Mouse (Mus musculus) layer of hippocampus, adult 8-10 months (tissue): ENCODE results near the gene Larp4b. TPM values are rescaled to one million over a fixed set of nuclear protein-coding genes. Genes with fewer than 3 reads are reported as not detected.
A peak's percentile ranks its signal among the peaks of the same experiment; 100 is the strongest.

Experiments
- DNase-seq, 2 experiments: peaks; one replicate each; pipeline ENCODE4 v3.0.0; 2022; ENCODE audit warnings: low spot score in 2 of 2
- total RNA-seq, 4 experiments: library from RNA; stranded (reverse); gene quantifications; 2 replicates each; pipeline ENCODE4 v1.2.4; 2022

The Larp4b gene
- total RNA-seq, 4 experiments from 2014 or later: 69.6 to 73.1 (median 70.6) TPM

GRCm38 (mm10) chr13:9178270-9178669, 84.6 kb downstream of the Larp4b start:
- DNase-seq: no peak

GRCm38 (mm10) chr13:9178718-9179117, 85.0 kb downstream of the Larp4b start:
- no peak for DNase-seq

GRCm38 (mm10) chr13:9180221-9180620, 86.5 kb downstream of the Larp4b start:
- no peak for DNase-seq

GRCm38 (mm10) chr13:9181106-9181505, 87.4 kb downstream of the Larp4b start:
- no peak for DNase-seq

GRCm38 (mm10) chr13:9181666-9182264, 88.1 kb downstream of the Larp4b start:
- peak; percentile 61 to 81 for DNase-seq

GRCm38 (mm10) chr13:9184281-9184680, 90.6 kb downstream of the Larp4b start:
- no peak for DNase-seq

- no peak for DNase-seq
These were observed 91.0 kb downstream of the Larp4b start for GRCm38 (mm10) chr13:9184716-9185115.

- no peak for DNase-seq
These were observed 93.5 kb downstream of the Larp4b start for GRCm38 (mm10) chr13:9187156-9187555.

GRCm38 (mm10) chr13:9187566-9188530, 94.2 kb downstream of the Larp4b start:
- DNase-seq: no peak

- no peak for DNase-seq
These were observed 95.8 kb downstream of the Larp4b start for GRCm38 (mm10) chr13:9189481-9189880.

GRCm38 (mm10) chr13:9191172-9192140, 97.8 kb downstream of the Larp4b start:
- DNase-seq: peak; percentile 72 to 82

- DNase-seq: no peak
These were observed 99.2 kb downstream of the Larp4b start for GRCm38 (mm10) chr13:9192797-9193330.

GRCm38 (mm10) chr13:9194656-9195055, 101.0 kb downstream of the Larp4b start:
- DNase-seq: no peak

GRCm38 (mm10) chr13:9195565-9195964, 101.9 kb downstream of the Larp4b start:
- no peak for DNase-seq

GRCm38 (mm10) chr13:9198106-9198505, 104.4 kb downstream of the Larp4b start:
- no peak for DNase-seq

GRCm38 (mm10) chr13:9198728-9199464, 105.2 kb downstream of the Larp4b start:
- DNase-seq: no peak

GRCm38 (mm10) chr13:9199465-9199844, 105.8 kb downstream of the Larp4b start:
- DNase-seq: no peak

GRCm38 (mm10) chr13:9222761-9223405, 129.2 kb downstream of the Larp4b start:
- DNase-seq: no peak
